Mouse (Mus musculus) thymus, postnatal 36 days (tissue): ENCODE data around the gene Myadml2.

Source experiments
- DNase-seq, 2 experiments: peaks; one replicate each; pipeline ENCODE4 v3.0.0; 2022; ENCODE audit warnings: mixed read lengths in 2 of 2

The Myadml2 gene

DNA sequence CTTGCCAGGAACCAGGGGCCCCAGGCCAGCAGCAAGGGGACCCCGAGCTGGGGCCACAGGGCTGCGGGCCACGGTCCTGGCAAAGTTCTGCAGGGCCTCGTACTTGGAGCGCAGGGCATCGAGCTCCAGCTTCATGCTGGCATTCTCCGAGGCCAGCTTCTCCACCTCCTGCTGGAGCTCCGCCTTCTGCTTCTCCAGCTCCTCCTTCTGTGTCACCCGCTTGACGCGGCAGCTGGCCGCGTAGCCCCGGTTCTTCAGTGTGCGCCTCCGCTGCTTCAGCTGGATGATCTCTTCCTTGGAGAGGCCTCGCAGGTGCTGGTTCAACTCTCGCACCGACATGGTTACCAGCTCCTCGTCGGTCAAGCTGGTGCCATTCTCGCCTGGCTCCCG lies 18.6 kb downstream of the Myadml2 start:
- DNase-seq: peak; percentile 74 to 84

DNA sequence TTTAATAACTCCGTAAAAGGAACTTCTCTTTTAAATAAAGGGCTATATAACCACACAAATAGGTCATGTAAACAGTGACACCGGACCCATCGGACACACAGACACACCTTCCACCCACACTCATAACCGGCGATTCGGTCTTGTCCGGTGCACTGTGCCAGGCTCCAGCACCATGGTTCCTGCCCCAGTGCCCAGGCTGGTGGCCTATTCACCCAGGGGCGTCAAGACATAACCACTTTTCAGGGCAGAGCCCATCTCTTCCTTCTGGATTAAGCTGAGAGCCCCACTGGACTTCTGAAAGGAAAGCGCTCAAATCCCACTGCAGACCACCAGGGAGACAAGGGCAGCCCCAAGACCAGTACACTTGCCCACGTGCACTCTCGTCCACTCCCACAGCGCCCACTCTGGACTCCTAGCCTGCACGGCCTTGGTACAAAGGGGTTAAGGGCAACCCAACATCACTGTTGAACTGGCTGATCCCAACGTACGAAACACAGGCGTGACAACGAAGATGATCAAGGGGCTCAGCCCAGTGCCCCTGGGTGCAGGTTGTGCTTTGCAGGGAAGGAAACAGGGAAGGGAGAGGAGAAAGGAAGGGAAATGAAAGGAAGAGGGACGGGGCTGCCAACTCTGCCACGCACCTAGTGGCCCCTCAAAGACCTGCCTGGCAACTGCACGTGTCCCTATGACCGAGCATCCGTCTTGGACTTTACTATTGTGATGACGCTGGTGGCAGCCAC lies 19.2 kb downstream of the Myadml2 start:
- peak in 1 of 2 experiments; percentile 35 for DNase-seq

GRCm38 (mm10) chr11:120627468-120628300 lies 20.3 kb downstream of the Myadml2 start:
- peak; percentile 66 to 78 for DNase-seq

- DNase-seq: peak in 1 of 2 experiments; percentile 24
These were observed 21.0 kb downstream of the Myadml2 start for GRCm38 (mm10) chr11:120626785-120627467.

DNA sequence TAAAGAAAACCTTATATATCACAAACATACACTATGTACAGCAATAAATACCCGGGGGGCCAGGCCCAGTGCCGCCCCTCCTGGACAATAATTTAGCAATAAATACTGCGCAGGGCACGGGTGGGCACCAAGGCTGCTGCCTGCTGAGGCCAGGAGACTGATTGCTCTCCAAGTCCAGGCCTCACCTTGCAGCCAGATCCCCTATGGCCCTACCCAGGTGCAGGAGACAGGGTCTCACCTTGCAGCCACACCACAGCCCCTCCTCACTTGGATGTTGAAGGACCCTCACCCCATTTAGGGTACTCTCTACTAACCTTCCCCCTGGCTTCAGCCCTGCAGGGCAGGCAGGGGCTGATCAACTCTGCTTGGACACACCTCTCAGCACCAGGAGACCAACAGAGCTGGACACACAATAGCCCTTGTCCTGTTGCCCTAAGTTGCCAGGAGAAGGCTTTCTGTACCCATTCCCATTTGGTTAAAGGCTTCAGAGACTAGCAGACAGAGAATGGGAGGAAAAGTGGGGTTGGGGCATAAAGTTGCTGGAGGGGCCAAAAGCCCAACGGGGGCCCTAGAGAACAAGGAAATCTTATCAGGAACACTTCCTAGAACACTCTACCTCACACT lies 22.7 kb downstream of the Myadml2 start, which contains the start of gene Sirt7:
TSS of gene Sirt7 (minus strand) at position 89 of the 624 bp plus-strand sequence.
- peak in 1 of 2 experiments; percentile 42 for DNase-seq

DNA sequence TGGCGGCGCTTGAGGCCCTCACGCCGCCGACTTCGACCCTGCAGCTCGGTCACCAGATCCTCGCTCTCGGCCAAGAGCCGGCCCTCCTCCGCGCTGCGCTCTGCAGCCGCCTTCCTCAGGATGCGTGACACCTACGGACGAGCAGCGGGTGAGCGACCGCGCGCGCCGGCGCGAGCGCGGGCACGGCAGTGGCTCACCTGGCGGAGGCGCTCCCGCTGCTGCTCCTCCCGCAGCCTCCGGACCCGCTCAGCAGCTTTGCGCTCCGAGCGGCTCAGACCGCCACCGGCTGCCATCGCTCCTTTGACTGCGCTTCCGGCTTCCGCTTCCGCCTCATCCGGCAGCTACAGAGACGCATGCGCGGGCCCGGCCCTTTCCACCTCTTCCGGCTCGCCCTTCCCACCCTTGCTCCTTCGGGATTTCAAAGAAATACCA lies 23.3 kb downstream of the Myadml2 start:
- DNase-seq: peak; percentile 83 to 90

- DNase-seq: peak; percentile 79 to 81
These were observed 23.8 kb downstream of the Myadml2 start for GRCm38 (mm10) chr11:120623961-120624679.

- DNase-seq: peak in 1 of 2 experiments; percentile 2
These were observed 25.2 kb downstream of the Myadml2 start for GRCm38 (mm10) chr11:120622805-120623204.

- DNase-seq: no peak
These were observed 27.8 kb downstream of the Myadml2 start for GRCm38 (mm10) chr11:120620195-120620594.

DNA sequence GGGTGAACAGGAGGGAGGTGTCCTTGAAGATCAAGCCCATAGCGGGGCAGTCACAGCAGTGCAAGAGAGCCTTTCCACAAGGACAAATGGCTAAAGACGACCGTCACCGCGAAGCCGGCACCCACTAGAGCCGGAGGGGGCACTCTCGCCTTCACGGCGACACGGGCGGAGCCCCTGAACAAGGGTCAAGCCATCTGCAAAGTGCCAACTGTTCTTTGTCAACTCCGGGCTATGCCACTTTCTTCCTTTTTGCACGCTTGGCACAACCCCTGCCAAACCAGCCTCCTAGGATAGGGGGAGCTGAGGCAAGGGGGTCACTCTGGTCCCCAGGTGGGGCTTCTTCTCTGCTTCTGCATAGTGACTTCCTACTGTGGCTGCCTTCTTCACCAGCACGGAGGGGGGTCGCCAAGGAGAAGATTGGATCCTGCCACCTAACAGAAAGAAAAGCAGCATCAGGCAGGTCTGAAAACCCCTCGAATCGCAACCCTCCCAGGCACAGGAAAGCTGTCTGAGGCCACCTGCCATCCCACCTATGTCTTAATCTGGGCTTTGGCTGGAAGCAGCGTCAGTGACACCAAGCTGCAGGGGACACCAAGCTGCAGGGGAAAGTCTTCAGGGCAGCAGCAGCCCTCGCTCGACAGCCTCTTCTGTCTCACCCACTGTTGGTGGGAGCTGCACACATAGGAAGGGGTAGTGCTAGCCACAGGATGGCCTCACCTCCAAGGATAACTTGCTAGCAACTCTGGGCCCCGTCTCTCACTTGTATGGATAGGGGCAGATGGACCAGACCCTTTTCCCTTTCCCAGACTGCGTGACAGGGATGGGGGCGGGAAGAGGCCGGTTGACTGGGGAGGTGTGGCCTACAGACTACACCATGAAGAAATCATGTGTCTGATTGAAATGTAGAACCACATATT lies 29.1 kb downstream of the Myadml2 start:
- DNase-seq: peak in 1 of 2 experiments; percentile 13

DNA sequence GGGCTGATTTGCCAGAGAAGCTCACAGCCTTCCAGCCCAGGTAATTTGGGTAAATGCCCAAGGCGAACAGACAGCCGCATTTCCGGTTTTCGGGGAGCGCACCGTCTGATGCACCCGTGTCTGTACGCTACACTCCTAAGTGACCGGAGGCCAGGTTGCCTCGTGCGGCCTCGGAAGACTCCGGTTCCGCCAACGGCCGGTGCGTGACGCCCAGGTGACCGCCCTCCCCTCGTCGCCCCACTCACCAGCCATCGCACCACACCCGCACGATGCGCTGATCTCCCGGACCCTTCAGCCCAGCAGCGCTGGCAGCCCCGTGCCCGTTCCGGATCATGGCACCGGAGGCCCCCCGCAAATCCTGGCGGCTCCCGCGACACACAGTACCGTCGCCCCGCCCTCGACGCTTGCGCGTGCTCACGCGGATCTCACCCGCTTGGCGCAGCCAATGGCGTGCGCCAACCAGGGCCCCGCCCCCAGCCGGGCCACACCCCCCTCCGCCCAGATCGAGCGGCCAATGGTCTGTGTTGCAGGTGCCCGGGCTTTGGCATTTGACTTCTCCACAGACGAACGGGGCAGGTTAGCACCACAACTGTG lies 30.3 kb downstream of the Myadml2 start, which contains the start of gene Pcyt2:
TSS of gene Pcyt2 (minus strand) at position 418 of the 594 bp plus-strand sequence.
- DNase-seq: peak; percentile 92 to 95

- DNase-seq: peak in 1 of 2 experiments; percentile 16
These were observed 31.2 kb downstream of the Myadml2 start for GRCm38 (mm10) chr11:120616617-120617294.

- peak in 1 of 2 experiments; percentile 8 for DNase-seq
These were observed 32.3 kb downstream of the Myadml2 start for GRCm38 (mm10) chr11:120615606-120616203.

DNA sequence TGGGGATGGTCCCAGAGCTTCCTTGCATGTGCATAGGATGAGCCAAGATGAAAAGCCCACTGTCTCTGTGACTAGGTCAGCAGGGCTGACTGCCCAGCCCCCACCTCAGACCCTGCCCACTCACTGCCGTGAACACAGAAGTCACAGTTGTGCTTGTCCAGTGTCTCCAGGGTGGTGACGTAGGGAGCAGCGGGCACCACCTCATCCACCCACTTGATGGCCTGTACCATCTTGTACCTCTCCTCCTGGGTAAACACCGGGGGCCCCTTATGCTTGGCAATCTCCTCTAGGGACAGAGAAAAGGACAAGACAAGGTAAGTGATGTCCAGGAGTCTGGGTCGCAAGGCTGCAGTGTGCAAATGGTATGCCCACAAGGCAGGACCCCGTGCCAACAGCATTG lies 32.8 kb downstream of the Myadml2 start:
- no peak for DNase-seq

- peak in 1 of 2 experiments; percentile 6 for DNase-seq
These were observed 34.0 kb downstream of the Myadml2 start for GRCm38 (mm10) chr11:120613976-120614375.

GRCm38 (mm10) chr11:120613481-120613972 lies 34.4 kb downstream of the Myadml2 start:
- no peak for DNase-seq

DNA sequence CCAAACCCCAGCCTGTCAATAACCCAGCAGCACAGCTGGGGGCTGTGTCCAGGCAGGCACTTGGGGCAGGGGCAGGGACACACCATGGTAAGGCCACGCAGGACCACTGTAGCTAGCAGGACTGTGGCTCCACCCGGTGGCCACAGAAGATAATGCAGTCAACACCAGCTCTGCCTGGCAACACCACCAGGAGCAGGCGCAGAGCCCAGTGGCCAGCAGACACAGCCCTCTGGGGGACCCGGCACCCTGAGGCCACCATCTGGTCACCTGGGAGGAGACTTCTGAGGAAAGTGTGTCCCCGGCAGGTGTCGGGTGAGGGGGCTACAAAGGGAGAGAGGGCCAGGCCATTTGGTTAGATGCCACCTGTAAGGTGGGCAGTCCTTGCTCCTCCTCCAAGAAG lies 35.2 kb downstream of the Myadml2 start:
- peak; percentile 77 to 79 for DNase-seq

DNA sequence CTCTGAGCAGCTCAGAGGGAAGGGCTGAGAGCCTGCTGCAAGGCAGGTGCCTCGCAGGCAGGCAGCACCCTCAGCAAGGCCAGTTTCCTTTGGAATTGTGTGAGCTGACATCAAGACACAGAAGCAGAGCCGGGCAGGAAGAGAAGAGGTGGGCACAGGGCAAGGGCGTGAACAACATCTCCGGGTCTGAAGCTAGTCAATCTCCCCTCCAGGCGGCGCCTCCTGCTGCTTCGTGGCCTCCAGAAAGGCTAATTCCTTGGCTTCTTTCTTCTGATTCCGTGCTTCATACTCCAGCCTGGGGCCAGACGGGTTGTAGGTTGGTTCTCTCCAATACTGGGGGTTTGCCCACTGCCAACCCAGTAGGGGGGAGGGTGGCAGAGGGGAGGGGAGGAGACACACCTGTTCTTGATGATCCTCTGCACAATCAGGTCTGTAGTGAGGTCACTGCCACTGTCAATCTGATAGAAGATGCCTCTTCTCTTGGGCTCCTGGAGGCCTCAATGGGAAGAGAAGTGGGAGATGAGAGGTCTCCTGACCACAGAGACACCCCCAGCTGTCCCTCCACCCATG lies 37.4 kb downstream of the Myadml2 start:
- DNase-seq: no peak

GRCm38 (mm10) chr11:120609250-120609649 lies 38.7 kb downstream of the Myadml2 start:
- DNase-seq: no peak
